Mouse (Mus musculus) megakaryocyte, embryonic 14.5 days (primary cell): ENCODE measurements at regions not wholly inside any gene's neighbourhood (a gene's known extent, or its start where the extent isn't known, plus 50 kb on each side); places are given as distances from the start of the nearest gene placed in this dataset.

Experiments
- FLI1 ChIP-seq: IDR thresholded peaks from 2 replicates; pipeline ENCODE4 v1.6.1; 2012; ENCODE audit warnings: low read length, inconsistent platforms, mixed read lengths
- GATA1 ChIP-seq: IDR thresholded peaks from 3 replicates; pipeline ENCODE4 v1.6.1; 2012; ENCODE audit warnings: mixed read lengths, low read length, inconsistent platforms, borderline replicate concordance

GRCm38 (mm10) chr13:56371374-56371773 lies 55.0 kb upstream of the Gm3045 start:
- no peak for TF ChIP-seq GATA1
- TF ChIP-seq FLI1: no peak
